Mouse (Mus musculus): ENCODE measurements around the gene Wnt7b.

Wnt7b gene

DNA sequence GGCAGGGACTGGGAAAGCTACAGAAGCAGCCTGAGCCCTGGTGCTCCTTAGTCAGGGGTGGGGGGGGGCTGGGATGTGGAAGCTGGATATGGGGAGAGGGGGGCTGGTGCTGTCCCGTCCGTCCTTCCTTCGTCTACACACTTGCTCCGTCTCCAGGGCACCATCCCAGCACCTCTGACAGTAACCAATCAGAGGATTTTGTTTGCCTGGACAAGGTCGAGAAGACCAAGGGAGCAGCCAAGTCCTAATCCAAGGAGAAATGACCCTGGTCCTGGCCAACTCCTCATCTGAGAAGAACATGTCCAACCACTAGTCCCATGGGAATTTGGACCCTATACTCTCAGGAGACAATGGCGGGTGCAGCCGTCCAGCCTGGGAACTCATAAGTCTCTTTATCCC is 18.4 kb upstream of the Wnt7b start:
- no peak for DNase-seq

DNA sequence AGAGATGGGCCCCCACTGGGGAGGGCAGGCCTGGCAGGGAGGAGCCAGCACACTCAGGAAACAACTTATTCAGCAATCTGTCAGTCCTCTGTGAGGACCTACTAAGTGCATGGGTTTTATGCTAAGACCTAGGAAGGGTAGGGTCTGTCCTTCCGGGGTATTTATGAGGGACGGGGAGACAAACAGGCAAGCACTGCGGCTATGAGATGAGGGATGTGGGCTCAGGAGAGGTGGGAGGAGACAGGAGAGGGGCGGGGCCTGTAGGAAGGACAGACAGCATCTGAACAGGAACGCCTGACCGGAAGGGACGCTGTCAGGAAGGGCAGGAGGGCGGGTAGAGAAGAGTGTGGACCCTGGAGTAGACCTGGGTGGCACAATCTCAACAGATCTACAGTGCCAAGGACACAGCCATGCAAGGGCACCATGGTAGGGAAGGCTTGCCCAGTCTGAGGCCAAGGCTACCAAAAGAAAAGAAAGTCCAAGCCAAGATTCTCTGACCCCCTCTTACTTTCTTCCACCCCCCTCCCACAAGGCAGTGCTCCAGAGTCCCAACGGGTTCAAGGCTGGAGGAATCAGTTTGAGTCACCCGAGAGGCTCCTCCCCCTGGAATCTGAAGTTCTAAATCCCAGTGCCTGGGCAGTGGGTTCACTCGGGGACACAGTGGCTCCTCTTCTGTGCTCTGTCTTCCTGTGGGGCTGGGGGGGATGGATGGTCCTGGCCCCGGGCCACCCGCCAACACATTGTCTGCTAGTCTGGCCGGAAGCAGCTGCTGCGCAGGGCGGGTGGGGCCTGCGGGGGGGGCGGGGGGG is 17.8 kb upstream of the Wnt7b start:
- no peak for DNase-seq

DNA sequence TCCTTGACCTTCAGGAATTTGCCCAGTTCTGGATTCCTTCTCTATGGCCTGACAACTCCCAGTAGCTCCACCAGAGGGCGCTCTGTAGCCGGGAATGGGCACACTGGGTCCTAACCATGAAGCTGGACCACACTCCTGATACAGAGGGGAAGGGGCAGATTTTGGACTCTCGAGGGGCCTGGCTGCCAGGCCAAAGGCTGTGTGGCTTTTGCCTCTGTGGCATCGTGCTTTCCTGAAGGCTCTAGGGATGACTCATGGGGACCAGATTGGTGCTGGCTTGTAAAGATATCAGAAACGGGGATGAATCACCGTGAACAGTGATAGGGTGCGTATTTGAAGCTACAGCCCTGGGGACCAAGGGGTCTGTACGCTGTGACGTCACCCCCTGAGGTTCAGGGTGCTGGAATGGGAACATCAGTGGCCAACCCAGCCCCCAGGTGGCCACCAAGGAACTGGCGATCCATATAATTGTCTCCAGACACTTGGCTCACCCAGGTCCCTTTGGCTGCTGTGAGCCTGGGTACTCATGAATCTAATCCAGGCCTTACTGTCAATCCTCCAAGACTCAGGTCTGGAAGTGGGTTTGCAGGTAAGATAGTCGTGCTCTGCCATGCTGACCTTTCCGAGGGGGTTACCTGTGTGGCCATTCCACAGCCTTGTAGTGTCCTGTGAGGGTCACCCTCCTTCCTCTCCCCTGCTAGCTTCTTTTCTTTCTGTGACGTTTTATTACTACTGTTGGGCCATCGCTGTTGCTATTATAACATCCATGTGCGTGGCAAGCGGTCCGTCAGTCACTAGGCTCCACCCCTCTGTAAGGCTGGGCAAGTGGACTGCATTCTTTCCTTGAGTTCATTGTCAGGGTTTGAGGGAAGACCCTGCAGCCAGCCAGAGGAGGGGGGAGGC is 17.0 kb upstream of the Wnt7b start:
- DNase-seq = peak; percentile 61

DNA sequence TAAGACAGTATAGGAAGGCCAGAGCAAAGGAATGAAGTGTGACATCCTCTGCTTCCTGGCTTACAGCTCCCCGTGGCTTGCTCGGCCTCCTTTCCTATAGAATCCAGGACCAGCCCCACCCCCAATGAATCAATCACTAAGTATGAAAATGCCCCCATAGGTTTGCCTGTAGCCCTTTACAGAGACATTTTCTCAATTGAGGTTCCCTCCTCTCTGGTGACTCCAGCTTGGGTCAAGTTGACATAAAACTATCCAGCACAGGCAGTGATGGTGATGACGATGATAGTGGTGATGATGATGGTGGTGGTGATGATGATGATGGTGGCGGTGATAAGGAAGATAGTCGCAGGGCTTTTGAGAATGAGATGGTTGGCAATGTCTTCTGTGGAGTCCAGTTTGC is 16.2 kb upstream of the Wnt7b start:
- no peak for DNase-seq

DNA sequence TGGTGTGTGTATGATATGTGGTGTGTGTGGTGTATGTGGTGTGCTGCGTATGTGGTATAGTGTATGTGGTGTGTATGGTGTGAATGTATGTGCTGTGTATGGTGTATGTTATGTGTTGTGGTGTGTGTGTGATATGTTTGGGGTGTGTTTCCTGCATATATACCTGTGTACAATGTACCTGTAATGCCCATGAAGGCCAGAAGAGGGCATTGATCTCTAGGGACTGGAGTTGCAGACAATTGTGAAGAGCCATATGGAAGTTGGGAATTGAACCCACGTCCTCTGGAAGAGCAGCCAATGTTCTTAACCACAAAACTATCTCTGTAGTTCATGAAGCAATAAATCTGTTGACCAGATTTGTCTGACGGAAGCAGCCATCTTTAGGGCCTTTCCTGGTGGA is 15.1 kb upstream of the Wnt7b start:
- DNase-seq = no peak

DNA sequence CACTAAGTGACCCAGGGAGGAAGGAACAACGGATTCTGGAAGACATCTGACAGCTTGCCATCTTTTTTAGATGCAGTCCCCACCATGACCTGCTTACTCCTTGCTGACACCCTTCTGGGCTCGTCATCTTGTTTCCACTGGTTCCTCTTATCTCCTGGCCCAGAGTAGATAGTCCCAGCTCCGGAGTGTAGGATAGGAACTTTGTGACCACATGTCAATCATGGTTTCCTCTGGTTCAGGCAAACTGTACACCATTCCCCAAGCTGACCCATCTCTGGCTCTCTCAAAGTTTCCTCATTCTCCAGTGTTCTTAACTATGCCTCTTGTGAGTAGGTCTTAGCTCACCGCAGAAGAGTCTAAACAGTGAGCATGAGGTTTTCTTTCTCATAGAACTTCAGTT is 10.4 kb upstream of the Wnt7b start:
- no peak for DNase-seq

DNA sequence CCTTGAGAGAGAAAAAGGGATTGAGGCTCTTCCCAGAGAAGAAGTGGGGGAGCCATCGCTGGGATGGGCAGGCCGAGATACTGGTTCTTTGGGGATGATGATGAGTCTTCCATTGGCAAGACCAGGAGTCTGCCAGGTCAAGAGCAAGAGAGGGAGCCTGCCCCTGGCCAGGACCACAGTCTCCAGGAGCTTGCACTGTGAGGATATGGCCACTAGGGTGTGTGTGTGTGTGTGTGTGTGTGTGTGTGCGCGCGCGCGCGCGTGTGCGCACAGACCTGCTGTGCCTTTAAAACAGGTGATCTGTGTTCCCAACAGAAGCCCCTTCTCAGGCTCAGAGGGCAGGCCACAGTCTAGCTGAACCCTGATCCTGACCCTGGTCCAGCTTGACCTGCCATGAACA is 8.6 kb upstream of the Wnt7b start:
- no peak for DNase-seq

DNA sequence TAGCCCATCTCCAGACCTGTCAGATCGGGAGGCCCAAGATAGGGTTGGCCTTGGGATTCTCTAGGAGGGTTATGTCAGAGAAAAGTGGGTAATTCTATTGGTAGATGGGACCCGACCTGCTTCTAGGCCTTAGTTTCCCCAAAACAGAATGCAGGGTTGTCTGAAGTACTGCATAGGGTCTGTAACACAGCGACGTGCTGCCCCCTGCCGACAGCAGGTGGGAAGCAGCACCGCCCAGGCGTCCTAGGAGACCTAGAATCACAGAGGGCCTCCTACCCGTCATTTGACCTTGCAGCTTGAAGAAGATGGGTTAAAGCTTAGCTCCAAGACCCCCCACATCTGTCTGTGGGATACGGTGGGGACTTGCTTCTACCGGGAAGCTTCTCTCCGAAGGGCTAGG is 1.2 kb upstream of the Wnt7b start:
- peak; percentile 58 for DNase-seq

DNA sequence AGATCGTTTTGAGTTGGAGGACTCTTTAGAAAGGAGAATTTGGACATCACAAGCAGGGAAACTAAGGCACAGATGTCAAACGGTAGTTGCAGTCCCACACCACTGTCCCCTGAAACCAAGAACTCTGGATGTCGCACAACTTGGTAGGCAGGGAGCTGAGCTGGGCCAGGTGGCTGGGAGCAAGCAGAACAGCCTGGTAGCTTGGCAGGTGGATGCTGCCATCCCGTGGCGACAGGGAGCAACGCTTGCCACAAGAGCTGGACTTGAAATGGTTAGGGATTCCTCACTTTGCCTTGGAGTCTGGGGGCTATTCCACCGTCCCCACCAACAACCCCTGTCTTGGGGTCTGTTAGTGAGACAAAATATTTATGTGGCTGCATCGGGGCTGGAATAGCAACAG is 751 bp upstream of the Wnt7b start:
- DNase-seq = peak; percentile 84

DNA sequence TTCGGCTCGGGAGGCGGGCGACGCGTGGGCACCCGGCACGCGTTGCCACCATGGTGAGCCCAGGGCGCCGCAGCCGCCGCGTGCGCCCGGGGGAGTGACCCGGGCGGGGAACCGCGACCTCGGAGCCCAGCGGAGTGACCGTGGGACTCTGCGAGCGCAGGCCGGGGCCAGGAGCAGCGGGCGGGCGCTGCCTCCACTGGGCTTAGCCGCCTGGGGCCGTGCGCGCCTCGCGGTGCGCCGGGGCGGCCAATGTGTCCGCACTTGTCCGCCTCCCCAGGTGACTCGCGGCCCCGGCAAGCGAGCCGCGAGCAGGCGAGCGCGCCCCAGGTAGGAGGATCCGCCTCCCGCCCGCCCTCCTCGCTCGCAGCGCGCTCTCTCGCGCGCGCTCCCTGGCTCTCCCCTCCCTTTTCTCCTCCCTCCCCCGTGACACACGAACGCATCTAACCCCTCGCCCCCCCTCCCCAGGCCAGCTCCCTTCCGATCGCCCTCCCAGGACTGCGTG is 659 bp downstream of the Wnt7b start:
- no peak for DNase-seq

DNA sequence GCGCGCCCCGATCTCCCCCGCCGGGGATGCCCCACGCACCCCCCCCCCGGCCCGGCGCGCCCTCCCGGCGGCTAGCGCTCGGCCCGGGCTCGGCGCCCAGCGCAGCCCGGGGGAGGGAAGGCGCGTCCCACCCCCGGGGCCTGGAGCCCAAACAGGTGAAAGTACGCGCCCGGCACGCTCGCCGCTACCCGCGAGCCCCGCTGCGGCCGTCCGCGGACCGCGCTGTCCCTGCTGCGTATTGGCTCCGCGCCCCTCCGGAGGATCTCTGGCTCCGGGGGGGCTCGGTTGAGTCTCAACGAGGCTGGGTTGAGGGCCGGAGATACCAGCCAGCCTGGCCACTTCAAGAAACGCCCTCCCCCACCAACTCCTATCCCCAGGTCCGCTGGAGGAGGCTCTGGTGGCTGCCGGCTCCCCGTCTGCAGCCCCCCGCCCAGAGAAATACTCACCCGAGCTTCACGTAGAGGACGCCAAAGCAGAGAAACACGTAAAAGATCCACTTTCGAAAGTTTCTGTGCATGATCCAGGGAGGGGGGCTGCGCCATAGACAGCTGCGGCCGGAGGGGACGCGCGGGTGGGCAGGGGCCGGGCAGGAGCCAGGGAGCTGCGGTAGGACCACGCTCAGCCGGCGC is 1.2 kb downstream of the Wnt7b start:
- no peak for DNase-seq

DNA sequence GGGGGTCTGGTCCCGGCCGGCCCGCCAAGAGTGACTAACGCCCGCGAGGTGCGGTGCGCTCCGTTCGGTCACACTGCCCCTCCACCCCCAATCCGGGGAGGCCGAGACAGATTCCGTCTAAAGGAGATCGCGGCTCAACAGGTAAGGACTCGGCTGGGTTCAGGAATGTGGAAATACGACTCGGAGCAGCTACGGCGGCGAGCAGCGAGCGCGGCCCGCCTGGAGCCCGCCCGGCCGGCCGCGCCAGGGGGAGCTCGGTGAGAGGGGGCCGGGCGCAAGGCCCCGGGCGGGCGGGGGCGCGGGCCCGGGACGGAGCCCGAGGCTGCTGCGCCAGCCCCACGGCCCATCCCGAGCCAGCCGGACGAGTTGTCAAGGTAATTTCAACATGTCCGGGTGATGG is 1.8 kb downstream of the Wnt7b start:
- DNase-seq = no peak

DNA sequence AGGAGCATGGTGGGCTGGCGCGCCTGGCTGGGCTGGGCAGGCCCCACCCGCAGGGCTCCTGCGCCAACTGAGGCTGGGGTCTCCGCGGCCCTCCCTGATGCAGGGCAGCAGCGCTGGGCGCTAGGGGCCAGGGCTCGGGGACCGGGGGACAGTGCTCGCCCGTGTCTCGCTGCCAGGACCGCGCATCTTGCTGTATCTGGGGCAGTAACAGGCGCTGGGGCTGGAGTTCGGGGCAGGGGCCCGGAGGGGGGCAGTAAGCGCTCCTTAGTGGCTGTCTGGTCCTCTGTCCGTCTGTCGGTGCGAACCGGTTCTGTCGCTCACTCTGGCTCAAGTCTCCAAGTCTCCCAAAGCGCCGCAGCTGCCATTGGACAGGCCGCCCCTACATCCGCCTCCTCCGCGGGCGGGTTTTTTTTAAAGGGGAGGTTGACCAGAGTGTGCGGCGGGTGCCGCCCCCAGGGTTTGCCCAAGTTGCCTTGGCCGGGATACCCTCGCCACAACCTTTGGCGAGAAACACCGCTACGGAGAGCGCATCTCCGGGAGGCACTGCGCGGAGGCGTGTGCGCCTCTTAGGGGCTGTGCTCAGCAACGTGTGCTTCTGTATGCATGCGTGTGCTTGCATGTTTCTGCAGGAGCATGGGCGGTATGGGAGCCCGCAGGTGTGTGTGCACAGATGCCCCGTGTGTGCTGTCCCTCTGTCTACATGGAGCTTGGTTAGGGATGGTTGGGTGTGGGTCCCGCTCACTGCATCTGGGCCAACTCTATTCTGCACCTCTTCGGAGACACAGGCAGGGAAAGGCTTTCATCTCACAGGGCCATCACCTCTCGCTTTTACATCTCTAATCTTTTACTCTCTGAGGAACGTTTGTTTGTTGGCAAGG is 4.5 kb downstream of the Wnt7b start:
- DNase-seq = no peak

DNA sequence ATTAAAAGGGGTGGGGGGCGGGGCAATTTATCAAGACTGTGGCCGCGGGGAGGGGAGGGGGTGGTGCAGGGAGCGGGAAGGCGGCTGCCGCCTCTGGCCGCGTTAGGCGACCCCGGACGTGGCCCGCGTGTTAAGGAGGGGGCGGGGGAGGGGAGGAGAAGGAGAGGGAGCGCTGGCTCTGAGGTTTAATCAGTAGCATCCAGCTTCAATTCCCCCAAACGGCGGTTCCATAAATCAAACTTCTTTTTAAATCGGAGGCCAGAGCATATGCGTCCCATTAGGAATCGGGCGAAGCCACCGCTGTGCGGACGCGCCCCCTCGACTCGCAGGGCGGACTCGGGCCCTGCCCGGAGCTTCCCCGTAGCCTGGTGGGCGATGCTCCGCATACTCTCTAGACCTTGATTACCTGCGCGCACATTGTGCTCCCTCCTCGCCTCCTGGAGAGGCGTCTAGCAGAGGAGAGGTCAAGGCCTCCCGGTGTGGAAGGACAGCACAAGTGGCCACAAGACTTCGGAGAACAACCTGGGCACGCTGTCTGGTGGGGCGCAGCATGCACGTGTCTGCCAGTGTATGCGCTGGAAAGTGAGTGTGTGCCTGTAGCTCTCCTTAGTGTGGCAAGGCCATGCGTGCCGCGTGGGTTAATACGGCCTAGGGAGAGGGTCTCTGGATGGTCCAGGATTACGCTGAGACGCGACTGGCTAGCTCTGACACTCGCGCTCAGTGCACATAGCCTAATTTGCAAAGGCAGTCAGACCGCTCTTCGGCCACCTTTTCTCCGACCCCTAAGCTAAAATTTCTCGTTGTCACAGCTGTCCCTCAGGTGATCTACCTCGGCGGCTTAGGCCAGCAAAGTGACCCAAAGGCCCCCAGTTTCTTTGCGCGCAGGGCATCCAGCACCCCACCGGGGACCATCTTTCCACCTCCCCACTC is 5.5 kb downstream of the Wnt7b start:
- no peak for DNase-seq

DNA sequence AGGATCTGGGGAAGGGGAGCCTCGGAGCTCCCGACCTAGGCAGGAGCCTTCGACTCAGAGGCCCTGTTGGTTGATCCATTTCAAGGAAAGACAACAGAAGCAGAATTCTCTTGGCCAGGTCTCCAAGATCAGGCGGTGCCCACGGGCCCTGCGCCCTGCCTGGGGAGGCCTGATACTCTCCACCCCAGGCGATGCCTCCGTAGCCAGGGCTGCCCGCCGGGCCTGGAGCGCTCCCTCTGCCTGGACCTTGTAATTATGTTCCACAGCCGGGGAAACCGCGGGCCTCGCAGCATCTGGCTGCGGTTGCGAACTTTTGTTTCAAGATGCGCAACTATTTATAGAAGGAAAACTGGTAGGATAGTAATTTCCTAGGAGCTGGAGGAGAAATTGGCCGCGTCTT is 6.2 kb downstream of the Wnt7b start:
- DNase-seq = no peak

DNA sequence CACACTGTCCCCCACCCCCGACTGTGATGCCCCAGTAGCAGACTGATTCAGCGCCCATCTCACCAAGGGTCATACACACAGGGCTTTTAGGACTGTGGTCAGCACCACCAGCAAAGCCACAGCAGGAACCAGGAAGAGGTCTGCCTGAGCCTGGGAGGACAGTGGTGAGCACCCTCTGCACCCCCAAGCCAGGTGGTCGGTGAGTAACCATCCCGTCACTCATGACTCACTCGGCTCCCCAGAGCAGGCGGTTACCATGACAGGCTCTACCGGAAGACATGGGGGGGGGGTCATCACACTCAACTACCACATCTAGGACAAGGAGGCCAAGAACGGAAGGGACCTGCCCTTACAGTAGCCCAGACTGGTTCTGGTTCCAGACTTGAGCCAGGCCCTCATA is 7.7 kb downstream of the Wnt7b start:
- DNase-seq = no peak

DNA sequence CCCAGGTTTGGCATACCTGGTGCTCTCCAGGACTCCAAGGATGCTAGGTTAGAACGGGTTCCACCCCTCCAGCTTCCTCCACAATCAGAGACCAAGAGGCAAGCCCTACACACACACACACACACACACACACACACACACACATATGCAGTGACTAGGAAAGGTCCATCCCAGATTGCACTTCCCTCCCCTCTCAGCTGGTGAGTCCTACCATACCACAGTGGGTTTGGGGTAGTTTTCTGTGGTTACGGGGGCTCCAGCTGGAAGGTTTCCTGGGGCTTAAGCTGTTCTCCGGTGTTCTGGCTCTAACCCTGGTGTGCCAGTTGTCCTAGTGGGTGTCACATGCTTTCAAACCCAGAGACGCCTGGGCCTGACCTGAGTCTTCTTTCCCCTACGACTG is 8.2 kb downstream of the Wnt7b start:
- DNase-seq = no peak

DNA sequence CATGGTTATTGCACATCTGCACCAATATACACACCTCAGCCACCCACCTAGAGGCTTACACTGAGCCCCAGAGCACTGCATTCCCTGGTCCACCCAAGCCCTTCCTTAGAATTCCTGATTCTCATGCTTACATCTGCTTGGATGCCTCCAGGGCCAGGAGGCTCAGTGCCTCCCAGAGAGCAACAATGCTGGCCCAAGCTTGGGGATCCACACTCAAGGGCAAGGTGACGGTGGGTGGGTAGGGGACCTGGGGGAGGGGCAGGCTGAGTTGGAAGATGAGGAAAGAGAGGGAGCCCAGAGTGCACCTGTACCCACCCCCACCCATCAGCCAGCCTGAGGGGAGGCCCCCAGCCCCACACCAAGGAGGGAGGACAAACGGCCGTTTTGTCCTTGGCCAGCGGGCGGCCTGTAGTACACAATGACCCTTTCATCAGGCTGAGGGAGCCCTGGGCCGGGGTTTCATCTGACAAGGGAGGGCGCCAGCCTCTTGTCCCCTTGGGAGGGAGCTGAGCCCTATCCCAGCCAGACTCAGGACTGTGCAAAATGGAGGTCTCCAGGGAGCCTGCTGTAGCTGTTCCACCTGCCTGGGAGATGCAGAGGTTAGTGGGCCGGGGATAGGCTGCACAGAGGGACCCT is 9.5 kb downstream of the Wnt7b start:
- no peak for DNase-seq

DNA sequence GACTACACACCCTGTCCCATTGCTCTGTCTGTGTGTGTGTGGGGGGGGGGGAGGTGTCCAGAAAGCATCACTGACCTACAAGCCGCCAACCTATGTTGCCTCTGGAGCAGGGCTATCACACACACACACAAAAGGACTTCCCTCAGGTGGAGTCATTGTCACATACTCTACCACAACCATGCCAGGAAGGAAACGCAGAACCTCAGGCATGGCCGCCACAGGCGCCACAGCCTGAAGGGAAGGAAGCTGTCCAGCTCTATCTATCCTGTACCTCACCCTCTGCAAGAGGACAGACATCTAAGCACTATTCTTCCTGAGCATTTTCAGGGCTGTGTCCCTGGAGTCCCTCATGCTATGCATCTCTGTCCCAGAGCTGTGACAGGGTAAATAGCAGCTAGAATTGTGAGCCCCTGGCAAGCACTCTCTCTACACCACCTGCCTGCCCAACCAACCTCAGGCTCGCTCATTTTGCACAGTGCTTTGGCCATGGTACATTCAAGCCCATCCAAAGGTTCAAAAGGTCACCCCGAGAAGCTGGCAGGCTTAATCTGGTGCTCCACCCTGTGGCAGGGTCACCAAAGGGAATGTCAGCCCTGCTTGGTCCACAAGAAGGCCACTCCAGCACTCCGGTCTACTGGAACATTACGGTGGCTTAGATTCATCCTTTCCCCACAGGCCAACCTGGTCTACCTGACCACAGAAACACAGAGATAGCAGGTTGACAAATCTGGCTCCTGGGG is 12.1 kb downstream of the Wnt7b start:
- DNase-seq = no peak

DNA sequence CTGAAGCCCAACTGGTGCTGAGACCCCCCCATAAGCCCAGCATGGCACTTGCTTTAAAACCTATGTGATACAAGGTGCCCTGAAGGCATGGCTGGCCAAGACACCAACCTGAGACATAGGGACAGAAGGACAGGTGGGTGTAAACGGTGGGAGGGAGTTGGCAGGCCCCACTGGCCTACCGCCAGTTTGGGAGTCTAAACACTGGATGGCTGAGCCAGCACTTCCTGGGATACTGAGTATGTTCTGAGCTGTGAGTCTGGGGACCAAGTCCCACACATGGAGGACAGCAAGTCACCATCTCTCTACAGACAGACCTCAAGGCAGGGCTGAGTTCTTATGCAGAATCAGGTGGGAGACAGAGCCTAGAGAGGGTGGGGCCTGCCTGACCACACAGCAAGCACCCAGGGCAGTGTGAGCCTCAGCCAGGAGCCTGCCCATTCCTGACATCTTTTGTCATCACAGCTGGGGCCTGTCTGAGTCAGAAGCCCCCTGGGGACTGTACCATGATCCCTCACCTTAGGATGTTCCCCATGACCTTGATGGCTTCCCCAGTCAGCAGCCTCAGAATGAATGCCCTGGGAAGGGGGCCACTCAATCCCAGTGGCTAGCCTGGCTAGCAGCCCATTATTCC is 13.0 kb downstream of the Wnt7b start:
- no peak for DNase-seq

All from right cerebral cortex, adult 18-20 months (tissue).